Mouse (Mus musculus) T-cell, adult 66 days (primary cell): Measurements from ENCODE around the gene Olfr1066. TPM values are rescaled to one million over a fixed set of nuclear protein-coding genes. Genes with fewer than 3 reads are reported as not detected.

Experiments
- total RNA-seq, 2 experiments: library from RNA; stranded (reverse); gene quantifications; 3 replicates in 1 of 2; 4 replicates in 1 of 2; pipeline ENCODE4 v1.2.4; 2023

Olfr1066 gene
- not detected for total RNA-seq

DNA sequence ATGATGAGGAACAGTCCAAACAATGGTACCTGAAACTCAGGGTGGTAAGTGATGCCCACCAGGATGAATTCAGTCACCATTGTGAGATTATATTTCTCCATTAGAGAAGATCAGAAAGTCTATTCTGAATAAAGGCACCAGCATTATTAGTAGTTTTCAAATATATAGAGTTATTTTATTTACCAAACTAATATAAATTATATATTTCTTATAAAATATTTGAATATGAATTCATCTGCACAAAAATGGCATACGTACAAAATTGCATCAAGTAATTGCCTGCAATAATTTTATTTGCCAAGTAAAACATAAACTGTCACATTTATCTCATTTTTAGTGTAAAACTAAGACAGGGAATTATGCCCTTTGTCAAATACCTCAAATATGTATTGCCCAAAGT, at the start of gene Olfr1066:
TSS of gene Olfr1066 (minus strand) at position 101 of the 400 bp plus-strand sequence.

DNA sequence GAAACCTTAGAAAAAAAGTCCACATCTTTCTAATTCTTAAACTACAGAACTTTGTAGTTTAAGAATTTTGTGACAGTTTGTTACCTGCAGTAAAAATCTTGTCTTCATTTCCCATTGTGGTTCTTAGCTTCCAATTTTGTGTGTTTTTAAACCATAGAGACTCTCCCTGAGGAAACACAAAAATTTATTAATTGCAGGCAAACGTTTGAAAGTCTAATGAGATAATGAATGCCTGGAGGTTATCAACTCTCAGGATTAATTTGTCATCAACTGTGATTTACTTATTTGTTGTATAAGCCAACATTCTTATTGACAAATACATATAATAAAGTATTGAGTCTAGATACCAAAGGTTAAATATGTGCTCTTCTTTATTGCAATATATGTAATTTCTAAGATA, 31.2 kb upstream of the Olfr1066 start, which contains the start of gene Olfr228:
TSS of gene Olfr228 (minus strand) at position 101 of the 400 bp plus-strand sequence.

DNA sequence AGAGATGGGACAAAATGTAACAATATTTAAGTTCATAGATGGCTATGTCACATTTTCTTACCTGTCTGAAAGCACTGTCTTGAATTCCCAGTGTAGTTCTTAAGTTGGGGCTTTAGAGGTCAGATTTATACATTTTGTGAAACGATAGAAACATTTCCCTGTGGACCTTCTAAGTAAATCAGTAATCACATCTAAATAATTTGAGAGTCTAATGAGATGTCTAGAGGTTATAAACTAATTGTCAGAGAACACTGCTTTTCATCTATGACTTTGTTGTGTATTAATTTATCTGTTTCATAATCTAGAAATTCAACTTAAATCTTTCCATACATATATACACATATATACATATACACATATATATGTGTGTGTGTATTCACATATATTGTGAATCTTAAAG, 5.6 kb downstream of the Olfr1066 start, which contains the start of gene Olfr1065:
TSS of gene Olfr1065 (minus strand) at position 101 of the 400 bp plus-strand sequence.

DNA sequence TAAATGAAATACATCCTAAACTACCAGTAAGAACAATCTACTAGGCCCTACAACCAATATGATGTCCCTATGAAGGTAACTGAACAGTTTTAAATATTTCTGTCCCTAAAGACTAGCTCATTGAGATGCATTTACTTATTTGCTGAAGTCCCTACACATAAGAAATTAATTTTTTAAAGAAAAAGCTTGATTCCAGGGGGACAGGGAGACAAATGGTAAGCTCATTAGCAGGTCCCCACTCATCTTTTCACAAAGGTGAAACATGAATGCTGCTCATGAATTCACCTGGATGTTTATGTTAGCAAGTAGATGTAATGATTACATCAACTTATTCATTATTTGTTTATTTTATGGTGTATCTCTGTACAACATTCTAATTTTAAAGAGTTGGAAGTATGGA, 29.4 kb downstream of the Olfr1066 start, which contains the start of gene Olfr1062:
TSS of gene Olfr1062 (minus strand) at position 101 of the 400 bp plus-strand sequence.

DNA sequence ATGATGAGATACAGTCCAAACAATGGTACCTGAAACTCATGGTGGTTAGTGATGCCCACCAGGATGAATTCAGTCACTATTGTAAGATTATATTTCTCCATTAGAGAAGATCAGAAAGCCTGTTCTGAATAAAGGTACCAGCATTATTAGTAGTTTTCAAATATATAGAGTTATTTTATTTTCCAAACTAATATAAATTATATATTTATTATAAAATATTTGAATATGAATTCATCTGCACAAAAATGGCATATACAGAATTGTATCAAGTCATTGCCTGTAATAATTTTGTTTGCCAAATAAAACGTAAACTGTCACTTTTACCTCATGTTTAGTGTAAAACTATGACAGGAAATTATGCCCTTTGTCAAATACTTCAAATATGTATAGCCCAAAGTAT, 42.1 kb downstream of the Olfr1066 start, which contains the start of gene Olfr1061:
TSS of gene Olfr1061 (minus strand) at position 101 of the 400 bp plus-strand sequence.

Other genes with a start within 250 kb of the Olfr1066 start
- gene Olfr1046, start 237.0 kb downstream of the Olfr1066 start, total RNA-seq: not detected
- not detected for gene Olfr1047, start 224.9 kb downstream of the Olfr1066 start, total RNA-seq
- not detected for gene Olfr1048, start 216.0 kb downstream of the Olfr1066 start, total RNA-seq
- not detected for gene Olfr1049, start 197.9 kb downstream of the Olfr1066 start, total RNA-seq
- gene Olfr1051, start 177.2 kb downstream of the Olfr1066 start, total RNA-seq: not detected
- gene Olfr1052, start 163.8 kb downstream of the Olfr1066 start, total RNA-seq: not detected
- gene Olfr1053, start 141.0 kb downstream of the Olfr1066 start, total RNA-seq: not detected
- gene Olfr1054, start 120.8 kb downstream of the Olfr1066 start, total RNA-seq: not detected
- gene Olfr1055, start 106.0 kb downstream of the Olfr1066 start, total RNA-seq: not detected
- not detected for gene Olfr1056, start 93.8 kb downstream of the Olfr1066 start, total RNA-seq
- not detected for gene Olfr1057, start 77.9 kb downstream of the Olfr1066 start, total RNA-seq
- not detected for gene Olfr1058, start 67.7 kb downstream of the Olfr1066 start, total RNA-seq
- gene Olfr1061, start 42.2 kb downstream of the Olfr1066 start, total RNA-seq: not detected
- gene Olfr1062, start 29.5 kb downstream of the Olfr1066 start, total RNA-seq: not detected
- not detected for gene Olfr1065, start 5.7 kb downstream of the Olfr1066 start, total RNA-seq
- not detected for gene Olfr228, start 31.1 kb upstream of the Olfr1066 start, total RNA-seq
- not detected for gene Olfr1076, start 52.2 kb upstream of the Olfr1066 start, total RNA-seq
- not detected for gene Olfr1079, start 86.2 kb upstream of the Olfr1066 start, total RNA-seq
- gene Olfr1080, start 102.0 kb upstream of the Olfr1066 start, total RNA-seq: not detected
- gene Olfr1082, start 142.7 kb upstream of the Olfr1066 start, total RNA-seq: not detected
- gene Olfr1084, start 183.5 kb upstream of the Olfr1066 start, total RNA-seq: not detected
- gene Olfr1085, start 205.8 kb upstream of the Olfr1066 start, total RNA-seq: not detected
- not detected for gene Olfr1086, start 223.8 kb upstream of the Olfr1066 start, total RNA-seq
- gene Olfr1087, start 242.1 kb upstream of the Olfr1066 start, total RNA-seq: not detected